Mouse (Mus musculus): ENCODE data around the gene Rpl3. TPM values are rescaled to one million over a fixed set of nuclear protein-coding genes. Genes with fewer than 3 reads are reported as not detected.

Rpl3 gene
- total and polyA plus RNA-seq, 3 experiments, result 176 to 1,698 (median 1,019) TPM

DNA sequence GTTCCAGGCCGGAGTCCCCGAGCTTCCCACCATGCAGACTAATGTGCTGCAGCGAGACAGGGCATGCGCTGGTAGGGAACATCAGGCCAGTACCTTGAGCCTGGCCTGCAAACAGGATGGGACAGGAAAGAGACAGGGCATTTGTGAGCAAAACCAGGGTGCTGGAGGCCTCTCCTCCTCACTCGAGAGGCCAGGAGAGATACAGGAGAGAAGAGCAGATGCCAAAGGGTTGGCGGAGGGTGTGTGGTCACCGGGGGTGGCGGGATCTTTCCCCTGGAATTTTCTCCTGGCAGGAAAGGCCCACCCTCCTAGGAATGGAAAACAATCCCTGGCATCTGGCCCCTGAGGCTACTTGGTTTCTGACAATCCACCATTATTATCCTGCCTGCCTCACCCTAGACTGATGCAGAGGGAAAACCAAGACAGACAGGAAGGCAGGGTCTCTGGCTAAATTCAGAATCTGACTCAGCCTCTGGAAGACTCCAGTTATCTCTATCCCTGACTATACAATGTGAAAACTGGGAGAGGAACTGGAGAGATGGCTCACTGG lies 21.5 kb downstream of the Rpl3 start:
- H3K9me3 ChIP-seq (replicated peaks), result no peaks in the 10 kb centered on the region
- no peak for TF ChIP-seq CTCF (IDR thresholded peaks at IDR 0.05; ENCODE audit: low read depth, low read length)
- no peak for TF ChIP-seq POLR2AphosphoS5 (IDR thresholded peaks at IDR 0.05; ENCODE audit: insufficient replicate concordance, low read depth, low read length)
- no peak for TF ChIP-seq GATA2 (IDR thresholded peaks at IDR 0.05; ENCODE audit: borderline replicate concordance, low read depth, low read length)
- no peak for TF ChIP-seq GATA1 (IDR thresholded peaks at IDR 0.05; ENCODE audit: borderline replicate concordance, low read length)
- no peak for TF ChIP-seq TAL1 (conservative IDR thresholded peaks at IDR 0.05; ENCODE audit: low read depth, low read length)
- H3K4me3 ChIP-seq (ENCODE audit: low read depth, low read length), result no peak overlapping the region
- peaks cover 12% of the 10 kb centered on the region for H3K4me1 ChIP-seq (ENCODE audit: insufficient read depth, low read depth, low read length)
- DNase-seq (ENCODE audit: low spot score) (no peak), ATAC-seq (ENCODE audit: extremely low read depth, insufficient number of reproducible peaks, low FRiP score, poor library complexity, severe bottlenecking) (no peak)
- peaks cover 57% of the 10 kb centered on the region for H3K27me3 ChIP-seq (ENCODE audit: insufficient read depth, low read length)
- no peaks in the 10 kb centered on the region for H3K36me3 ChIP-seq (replicated peaks)

DNA sequence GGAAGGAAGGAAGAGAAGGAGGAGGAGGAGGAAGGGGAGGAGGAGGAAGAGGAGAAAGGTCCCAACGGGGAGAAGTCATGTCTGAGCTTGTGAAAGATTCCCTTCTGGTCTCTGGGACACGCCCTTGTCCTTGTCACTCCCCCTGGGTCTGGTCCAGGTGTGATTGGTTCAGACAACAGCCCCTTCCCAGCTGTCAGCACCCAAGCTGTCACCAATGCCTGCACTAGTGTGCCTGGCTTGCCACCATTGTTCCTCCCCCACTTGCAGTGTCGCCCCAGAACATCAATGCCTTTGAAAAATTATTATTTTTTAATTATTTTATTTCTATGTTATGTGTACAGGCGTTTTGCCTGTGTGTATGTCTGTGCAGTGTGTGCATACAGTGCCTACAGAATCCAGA lies 22.5 kb downstream of the Rpl3 start:
- Histone ChIP-seq H3K9me3 (replicated peaks) (no peaks in the 10 kb centered on the region), H3K27me3 (ENCODE audit: insufficient read depth, low read length) (peaks cover 53% of the 10 kb centered on the region), H3K4me3 (ENCODE audit: low read depth, low read length) (no peak overlapping the region), H3K4me1 (ENCODE audit: insufficient read depth, low read depth, low read length) (peaks cover 5% of the 10 kb centered on the region), H3K36me3 (replicated peaks) (no peaks in the 10 kb centered on the region)
- ATAC-seq (ENCODE audit: extremely low read depth, insufficient number of reproducible peaks, low FRiP score, poor library complexity, severe bottlenecking) (no peak), DNase-seq (ENCODE audit: low spot score) (no peak)
- TF ChIP-seq CTCF (IDR thresholded peaks at IDR 0.05; ENCODE audit: low read depth, low read length) (no peak), POLR2AphosphoS5 (IDR thresholded peaks at IDR 0.05; ENCODE audit: insufficient replicate concordance, low read depth, low read length) (no peak), GATA1 (IDR thresholded peaks at IDR 0.05; ENCODE audit: borderline replicate concordance, low read length) (no peak), GATA2 (IDR thresholded peaks at IDR 0.05; ENCODE audit: borderline replicate concordance, low read depth, low read length) (no peak), TAL1 (conservative IDR thresholded peaks at IDR 0.05; ENCODE audit: low read depth, low read length) (no peak)

DNA sequence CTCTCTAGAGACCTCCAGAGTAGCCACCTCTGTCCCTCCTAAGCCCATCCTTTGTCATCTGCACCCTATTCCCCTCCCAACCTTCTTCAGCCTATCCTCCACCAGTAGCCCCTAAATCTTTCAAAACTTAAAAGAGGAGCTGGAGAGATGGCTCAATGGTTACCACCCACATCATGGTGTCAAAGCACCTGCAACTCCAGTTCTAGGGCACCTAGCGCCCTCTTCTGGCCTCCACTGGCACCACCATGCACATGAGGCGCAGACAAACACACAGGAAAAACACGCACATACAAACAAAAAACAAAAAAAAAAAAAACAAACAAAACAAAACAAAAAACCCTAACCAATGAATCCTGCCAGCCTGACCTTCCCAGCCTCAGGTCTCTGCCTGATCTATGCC lies 25.1 kb downstream of the Rpl3 start:
- no peaks in the 10 kb centered on the region for H3K9me3 ChIP-seq (replicated peaks)
- no peak overlapping the region for H3K4me3 ChIP-seq (ENCODE audit: low read depth, low read length)
- ATAC-seq (ENCODE audit: extremely low read depth, insufficient number of reproducible peaks, low FRiP score, poor library complexity, severe bottlenecking) (no peak), DNase-seq (ENCODE audit: low spot score) (no peak)
- no peaks in the 10 kb centered on the region for H3K36me3 ChIP-seq (replicated peaks)
- H3K4me1 ChIP-seq (ENCODE audit: insufficient read depth, low read depth, low read length), result no peaks in the 10 kb centered on the region; the same call in 1 of the 2 replicates
- TF ChIP-seq CTCF (IDR thresholded peaks at IDR 0.05; ENCODE audit: low read depth, low read length), result 0 out of 2 replicates have a peak, but pooled peaks have one; percentile 26
- no peak for TF ChIP-seq TAL1 (conservative IDR thresholded peaks at IDR 0.05; ENCODE audit: low read depth, low read length)
- H3K27me3 ChIP-seq (ENCODE audit: insufficient read depth, low read length), result peaks cover 43% of the 10 kb centered on the region

DNA sequence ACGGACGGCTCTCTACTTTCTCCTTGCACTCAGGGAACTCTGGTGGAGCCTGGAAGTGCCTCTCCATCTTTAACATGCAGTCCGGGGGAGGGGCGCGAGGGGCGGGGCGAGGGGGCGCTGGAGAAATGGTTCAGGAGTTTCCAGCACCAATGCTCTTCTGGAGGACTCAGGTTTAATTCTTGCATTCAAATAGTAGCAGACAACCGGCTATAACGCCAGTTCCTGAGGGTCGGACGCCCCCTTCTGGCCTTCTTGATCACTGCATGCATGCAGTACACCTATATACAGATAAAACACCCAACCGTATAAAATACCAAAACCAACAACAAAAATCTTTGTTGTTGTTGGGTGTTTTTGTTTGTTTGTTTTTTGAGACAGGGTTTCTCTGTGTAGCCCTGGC lies 26.3 kb downstream of the Rpl3 start:
- ATAC-seq (ENCODE audit: extremely low read depth, insufficient number of reproducible peaks, low FRiP score, poor library complexity, severe bottlenecking) (no peak), DNase-seq (ENCODE audit: low spot score) (no peak)
- Histone ChIP-seq H3K9me3 (replicated peaks) (no peaks in the 10 kb centered on the region), H3K27me3 (ENCODE audit: insufficient read depth, low read length) (peaks cover 36% of the 10 kb centered on the region), H3K36me3 (replicated peaks) (no peaks in the 10 kb centered on the region), H3K4me3 (ENCODE audit: low read depth, low read length) (no peak overlapping the region), H3K4me1 (ENCODE audit: insufficient read depth, low read depth, low read length) (no peaks in the 10 kb centered on the region; the same call in 1 of the 2 replicates)
- TF ChIP-seq TAL1 (conservative IDR thresholded peaks at IDR 0.05; ENCODE audit: low read depth, low read length) (no peak), CTCF (IDR thresholded peaks at IDR 0.05; ENCODE audit: low read depth, low read length) (peak; percentile 33)

DNA sequence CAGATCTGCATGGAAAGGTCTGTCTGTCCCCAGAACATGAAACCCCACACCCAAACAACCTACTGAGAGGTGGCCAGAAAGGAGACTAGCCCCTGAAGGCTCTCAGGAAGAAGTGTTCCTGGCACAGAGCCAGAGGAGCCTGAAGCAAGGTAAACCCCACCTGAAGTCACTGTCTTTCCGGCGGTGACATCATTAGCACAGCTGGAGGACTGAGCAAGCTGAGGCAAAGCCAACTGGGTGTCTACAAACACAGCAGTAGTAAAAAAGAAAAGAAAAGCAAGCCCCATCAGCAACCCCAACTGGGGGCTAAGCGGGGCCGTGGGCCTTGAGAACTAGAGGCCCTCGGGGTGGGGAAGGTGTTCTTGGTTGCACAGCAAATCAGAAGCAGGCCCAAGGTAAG lies 26.7 kb downstream of the Rpl3 start:
- Histone ChIP-seq H3K36me3 (replicated peaks) (no peaks in the 10 kb centered on the region), H3K9me3 (replicated peaks) (no peaks in the 10 kb centered on the region), H3K4me3 (ENCODE audit: low read depth, low read length) (no peak overlapping the region), H3K27me3 (ENCODE audit: insufficient read depth, low read length) (peaks cover 31% of the 10 kb centered on the region), H3K4me1 (ENCODE audit: insufficient read depth, low read depth, low read length) (no peaks in the 10 kb centered on the region; the same call in 1 of the 2 replicates)
- ATAC-seq (ENCODE audit: extremely low read depth, insufficient number of reproducible peaks, low FRiP score, poor library complexity, severe bottlenecking) (no peak), DNase-seq (ENCODE audit: low spot score) (no peak)
- no peak for TF ChIP-seq POLR2AphosphoS5 (IDR thresholded peaks at IDR 0.05; ENCODE audit: insufficient replicate concordance, low read depth, low read length)

DNA sequence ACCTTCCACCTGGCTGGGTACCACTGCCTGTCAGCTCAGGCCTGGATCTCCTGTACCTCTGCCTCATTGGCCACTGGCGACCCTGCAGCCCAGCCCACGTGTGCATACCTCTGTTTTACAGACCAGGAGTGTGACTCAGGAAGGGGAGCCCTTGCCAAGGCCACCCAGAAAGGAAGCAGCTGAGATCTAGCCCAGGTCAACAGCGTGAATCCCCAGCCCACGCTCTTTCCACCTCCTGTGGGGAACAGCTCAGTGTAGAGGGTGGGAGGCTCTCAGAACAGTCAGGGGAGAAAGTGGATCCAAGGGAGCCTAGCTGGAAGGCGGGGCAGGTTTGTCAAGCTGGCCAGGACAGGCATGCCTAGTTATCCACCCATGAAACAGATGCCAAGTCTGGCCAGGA lies 28.8 kb downstream of the Rpl3 start:
- peaks cover 25% of the 10 kb centered on the region for H3K27me3 ChIP-seq (ENCODE audit: insufficient read depth, low read length)
- TF ChIP-seq TAL1 (conservative IDR thresholded peaks at IDR 0.05; ENCODE audit: low read depth, low read length) (no peak), GATA2 (IDR thresholded peaks at IDR 0.05; ENCODE audit: borderline replicate concordance, low read depth, low read length) (no peak), CTCF (IDR thresholded peaks at IDR 0.05; ENCODE audit: low read depth, low read length) (no peak), GATA1 (IDR thresholded peaks at IDR 0.05; ENCODE audit: borderline replicate concordance, low read length) (no peak), POLR2AphosphoS5 (IDR thresholded peaks at IDR 0.05; ENCODE audit: insufficient replicate concordance, low read depth, low read length) (no peak)
- H3K36me3 ChIP-seq (replicated peaks), result no peaks in the 10 kb centered on the region
- no peak overlapping the region for H3K4me3 ChIP-seq (ENCODE audit: low read depth, low read length)
- ATAC-seq (ENCODE audit: extremely low read depth, insufficient number of reproducible peaks, low FRiP score, poor library complexity, severe bottlenecking) (no peak), DNase-seq (ENCODE audit: low spot score) (no peak)
- H3K9me3 ChIP-seq (replicated peaks), result no peaks in the 10 kb centered on the region
- H3K4me1 ChIP-seq (ENCODE audit: insufficient read depth, low read depth, low read length), result no peaks in the 10 kb centered on the region; the same call in 1 of the 2 replicates

DNA sequence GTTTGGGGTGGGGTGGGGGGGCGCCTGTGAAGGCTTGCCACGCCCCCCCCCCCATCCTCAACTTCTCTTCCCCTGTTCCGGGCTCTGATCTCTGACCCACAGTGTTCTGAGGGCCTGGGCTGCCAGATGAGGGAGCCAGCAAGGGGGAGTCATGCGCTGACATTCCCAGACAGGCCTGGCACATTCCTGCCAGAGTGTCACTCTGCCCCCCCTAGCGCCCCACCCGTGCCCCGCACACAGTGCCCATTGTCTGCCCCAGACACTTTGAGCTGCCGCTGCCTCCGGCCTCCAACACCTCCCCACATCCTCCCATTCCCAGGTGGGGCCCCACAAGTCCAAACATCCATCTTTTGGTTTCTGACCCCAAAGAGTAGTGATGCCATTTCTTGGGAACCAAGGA lies 29.3 kb downstream of the Rpl3 start:
- H3K9me3 ChIP-seq (replicated peaks), result no peaks in the 10 kb centered on the region
- TF ChIP-seq CTCF (IDR thresholded peaks at IDR 0.05; ENCODE audit: low read depth, low read length) (no peak), TAL1 (conservative IDR thresholded peaks at IDR 0.05; ENCODE audit: low read depth, low read length) (no peak), POLR2AphosphoS5 (IDR thresholded peaks at IDR 0.05; ENCODE audit: insufficient replicate concordance, low read depth, low read length) (no peak), GATA1 (IDR thresholded peaks at IDR 0.05; ENCODE audit: borderline replicate concordance, low read length) (no peak), GATA2 (IDR thresholded peaks at IDR 0.05; ENCODE audit: borderline replicate concordance, low read depth, low read length) (no peak)
- H3K4me1 ChIP-seq (ENCODE audit: insufficient read depth, low read depth, low read length), result no peaks in the 10 kb centered on the region; the same call in 1 of the 2 replicates
- H3K4me3 ChIP-seq (ENCODE audit: low read depth, low read length), result no peak overlapping the region
- DNase-seq (ENCODE audit: low spot score) (no peak), ATAC-seq (ENCODE audit: extremely low read depth, insufficient number of reproducible peaks, low FRiP score, poor library complexity, severe bottlenecking) (no peak)
- H3K27me3 ChIP-seq (ENCODE audit: insufficient read depth, low read length), result peaks cover 21% of the 10 kb centered on the region
- no peaks in the 10 kb centered on the region for H3K36me3 ChIP-seq (replicated peaks)
